Mouse (Mus musculus) heart, adult 9 months (tissue): ENCODE results near the gene Aqp9.

Experiments
- DNase-seq, 2 experiments: peaks; one replicate each; pipeline ENCODE4 v3.0.0; 2022; ENCODE audit warnings: low spot score in 2 of 2

The Aqp9 gene

DNA sequence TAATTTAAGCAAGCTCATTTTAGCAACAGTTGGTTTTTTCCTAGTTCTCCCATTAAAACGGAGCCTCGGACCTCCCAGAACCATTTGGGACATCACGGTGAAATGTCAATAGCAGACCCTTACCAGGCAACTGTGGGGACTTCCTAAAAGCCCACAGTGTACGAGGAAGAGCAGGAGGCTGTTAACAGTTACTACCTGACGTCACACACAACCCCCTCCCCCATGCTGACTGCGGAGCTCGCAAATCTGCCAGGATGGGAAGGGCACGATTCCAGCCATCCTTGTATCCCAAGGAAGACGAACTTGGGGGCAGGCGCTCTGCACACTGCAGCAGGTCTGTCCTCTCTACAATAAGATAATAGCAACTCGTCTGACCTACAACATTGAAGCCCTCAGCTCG lies at the start of gene Aqp9:
TSS of gene Aqp9 (minus strand) at position 172 of the 400 bp plus-strand sequence.
- DNase-seq, result no peak

DNA sequence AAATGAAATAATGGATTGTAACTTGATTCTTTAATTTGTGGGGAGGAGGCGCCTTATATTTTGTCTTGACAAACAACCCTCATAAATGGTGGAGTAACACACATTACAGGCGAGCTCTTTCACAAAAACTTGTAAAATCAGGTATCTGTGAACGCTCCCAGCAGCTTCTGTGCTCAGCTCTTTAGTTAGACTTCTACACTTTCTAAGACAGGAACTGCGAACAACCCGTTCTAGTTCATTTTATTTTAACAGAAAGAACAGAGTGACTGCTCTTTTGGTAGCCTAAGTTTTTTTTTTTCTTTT lies 49.3 kb upstream of the Aqp9 start:
- no peak for DNase-seq

DNA sequence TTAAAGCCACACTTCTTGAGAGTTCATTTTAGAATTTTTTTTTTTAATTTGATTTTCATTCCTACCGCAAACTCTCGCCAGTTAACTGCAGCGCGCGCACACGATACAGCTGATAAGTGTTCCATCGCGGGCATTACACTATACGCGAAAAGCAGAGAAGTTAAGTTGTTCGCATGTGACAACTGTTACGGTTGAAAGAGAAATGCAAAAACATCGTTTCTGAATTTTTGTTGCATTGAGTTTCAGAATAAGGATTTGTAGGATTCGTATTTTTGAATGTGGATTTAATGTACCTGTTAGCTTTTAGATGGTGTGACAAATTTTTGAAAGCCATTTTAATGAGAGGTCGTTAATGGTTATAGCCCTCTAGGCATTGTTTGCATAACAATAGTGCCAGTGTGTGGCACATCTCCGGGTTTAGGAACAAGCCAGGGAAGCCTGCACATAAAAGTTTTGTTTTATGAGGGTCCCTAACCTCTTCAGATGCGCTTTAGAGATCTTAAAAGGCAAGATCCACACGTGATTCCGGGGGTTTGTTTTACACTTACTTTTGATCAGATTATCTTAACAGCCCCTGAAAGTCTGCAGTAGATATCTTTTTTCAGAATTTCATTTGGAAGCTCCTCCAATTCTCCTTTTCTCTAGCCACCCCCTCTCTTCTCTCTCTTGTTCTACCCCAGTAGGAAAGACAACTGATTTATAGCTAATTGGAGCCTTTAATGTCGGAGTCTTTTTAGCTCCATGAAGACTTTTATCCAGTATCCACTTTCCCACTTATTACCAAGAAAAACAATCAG lies 48.7 kb upstream of the Aqp9 start:
- no peak for DNase-seq

DNA sequence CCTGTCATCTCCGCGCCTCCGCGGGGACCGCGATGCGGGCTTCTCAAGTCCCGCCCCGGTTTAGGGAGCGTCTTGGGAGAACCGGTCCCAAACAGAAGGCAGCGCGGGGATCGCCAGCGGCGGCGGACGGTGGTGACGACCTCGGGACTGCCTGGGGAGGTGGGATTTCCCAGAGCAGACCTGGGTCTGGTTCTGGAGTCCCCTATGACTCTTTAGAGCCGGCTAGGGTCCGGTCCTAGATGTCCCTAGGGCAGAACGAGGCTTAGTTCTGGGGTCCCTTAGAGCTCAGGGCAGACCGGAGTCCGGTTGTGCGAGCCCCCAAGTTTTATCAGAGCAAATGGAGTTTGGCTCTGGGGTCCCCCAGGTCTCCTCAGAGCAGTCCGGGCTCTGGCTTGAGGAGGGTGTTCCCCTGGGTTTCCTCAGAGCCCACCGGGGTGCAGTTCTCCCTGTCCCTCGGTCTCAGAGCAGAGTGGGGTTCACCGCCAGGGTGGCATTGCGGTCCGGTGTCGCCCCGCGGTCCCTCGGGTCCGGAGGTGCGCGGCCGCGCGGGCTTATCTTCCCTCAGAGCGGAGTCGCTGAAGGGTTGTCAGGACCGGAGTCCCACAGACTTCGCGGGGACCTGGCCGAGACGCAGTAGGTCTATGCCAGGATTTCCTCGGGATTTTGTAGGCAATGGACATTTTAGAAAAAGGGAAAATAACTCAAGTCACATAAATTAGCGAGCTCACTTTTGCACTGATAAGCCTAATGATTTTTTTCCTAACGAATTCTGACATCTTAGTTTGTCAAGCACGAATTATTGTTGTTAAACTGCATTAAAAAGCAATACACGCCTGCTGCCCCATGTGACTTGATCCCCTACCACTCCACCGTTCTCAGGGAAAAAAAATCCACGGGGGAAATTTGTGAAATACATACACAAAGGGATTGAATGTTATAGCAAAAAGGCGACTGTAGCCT lies 47.8 kb upstream of the Aqp9 start:
- no peak for DNase-seq

DNA sequence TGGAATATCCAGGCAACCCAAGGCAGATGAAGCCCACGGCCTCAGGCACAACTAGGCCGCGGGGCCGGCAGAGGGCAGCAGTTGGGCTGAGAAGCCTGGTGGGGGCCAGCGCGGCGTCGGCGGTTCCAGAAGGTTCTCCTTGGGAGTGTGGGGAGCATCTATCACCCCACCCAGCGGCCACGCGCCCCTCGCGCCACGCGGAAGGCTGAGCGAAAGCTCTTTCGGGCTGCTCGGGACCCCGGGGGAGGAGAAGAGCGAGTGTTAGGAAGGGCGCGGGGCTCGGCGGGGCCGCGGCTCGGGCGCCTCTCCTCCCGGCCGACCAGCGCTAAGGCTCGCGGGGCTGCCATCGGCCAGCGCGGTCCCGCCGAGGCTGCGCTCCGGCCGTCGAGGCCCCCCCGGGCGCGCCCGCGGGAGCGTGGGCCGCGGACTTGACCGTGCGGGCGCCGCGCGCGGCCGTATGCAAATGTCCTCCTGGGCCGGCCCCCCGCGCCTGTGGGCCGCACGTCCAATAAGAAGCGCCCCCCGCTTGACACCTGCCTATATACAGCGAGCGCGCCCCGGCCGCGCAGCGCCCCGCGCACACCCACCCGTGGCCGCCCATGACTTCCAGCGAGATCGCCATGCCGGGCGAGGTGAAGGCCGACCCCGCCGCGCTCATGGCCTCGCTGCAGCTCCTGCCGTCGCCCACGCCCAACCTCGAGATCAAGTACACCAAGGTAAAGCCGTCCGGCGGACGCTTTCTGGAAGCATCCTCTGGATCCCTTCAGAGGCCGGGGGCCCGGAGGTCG lies 47.0 kb upstream of the Aqp9 start, which contains the start of gene Aldh1a2:
TSS of gene Aldh1a2 (plus strand) at position 542 of the 788 bp plus-strand sequence.
- DNase-seq, result peak; percentile 50 to 53

DNA sequence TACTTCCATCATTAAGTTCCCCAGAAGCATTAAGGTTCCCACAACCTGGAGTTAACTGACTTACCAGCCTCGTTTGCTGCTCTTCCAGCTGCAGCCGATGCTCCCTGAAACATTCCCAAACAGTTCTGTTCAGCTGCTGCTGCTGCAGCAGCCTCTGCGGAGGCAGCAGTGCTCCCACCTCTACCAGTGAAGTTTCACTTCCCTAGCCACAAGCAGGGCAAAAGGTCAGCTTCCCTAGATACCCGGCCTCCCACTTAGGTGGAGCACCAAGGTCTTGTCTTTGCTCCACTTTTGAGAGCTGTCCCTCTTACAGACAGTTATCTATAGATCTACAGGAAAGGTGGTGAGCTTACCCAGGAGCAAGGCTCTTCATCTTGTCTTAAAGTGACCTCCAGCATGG lies 45.2 kb upstream of the Aqp9 start:
- DNase-seq, result no peak

DNA sequence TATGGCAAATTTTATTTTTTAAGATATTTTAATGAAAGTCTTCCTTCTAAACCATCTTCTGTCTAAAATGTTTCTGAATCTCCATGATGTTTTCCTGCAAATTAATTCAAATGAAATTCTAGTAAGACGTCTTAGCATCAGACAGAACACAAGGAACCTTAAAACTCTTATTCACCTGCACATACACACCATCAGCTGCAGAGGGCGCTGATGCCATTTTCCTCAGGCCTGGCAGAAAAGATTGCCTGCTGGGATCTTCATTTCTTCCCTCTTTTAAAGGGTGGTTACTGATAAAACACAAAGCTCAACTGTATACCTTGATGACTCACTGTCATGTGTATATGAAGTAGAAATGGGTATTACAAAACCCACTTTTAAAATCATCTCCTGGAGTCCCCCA lies 42.4 kb upstream of the Aqp9 start:
- DNase-seq, result no peak

DNA sequence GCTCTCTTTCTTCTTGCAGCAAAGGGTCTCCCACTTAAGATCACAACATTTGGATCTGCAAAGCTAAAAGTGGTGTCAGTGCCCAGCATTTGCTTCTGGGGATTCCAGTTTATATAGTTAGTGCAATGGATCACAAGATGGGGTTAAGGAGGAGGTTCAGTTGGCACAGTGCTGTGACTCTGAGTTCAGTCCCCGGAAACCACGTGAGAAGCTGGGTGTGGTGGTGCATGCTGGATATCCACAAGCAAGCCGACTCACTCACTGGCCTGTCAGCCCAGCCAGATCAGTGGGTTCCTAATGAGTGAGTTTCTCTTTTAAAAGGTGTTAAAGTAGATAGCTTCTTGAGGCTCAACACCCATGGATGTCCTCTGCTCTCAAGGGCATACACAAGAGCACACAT lies 40.8 kb upstream of the Aqp9 start:
- no peak for DNase-seq

DNA sequence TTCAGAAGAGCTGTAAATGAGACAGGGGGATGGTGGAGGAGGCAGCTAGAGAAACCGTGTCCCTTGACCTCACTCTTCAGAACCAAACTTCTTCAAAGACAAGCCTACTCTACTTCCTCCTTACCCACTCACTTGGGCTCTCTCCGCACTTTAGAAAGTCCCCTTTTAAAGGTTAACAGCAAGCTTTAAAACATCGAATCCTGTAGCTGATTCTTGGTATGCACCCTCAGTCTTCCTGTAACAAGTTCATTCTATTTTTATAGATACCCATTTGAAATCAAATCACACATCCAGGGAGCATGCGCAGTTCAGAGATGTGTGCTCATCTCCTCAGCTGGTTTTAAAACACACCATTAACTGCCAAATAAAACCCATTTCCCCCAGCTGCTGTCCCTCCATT lies 33.8 kb upstream of the Aqp9 start:
- DNase-seq, result no peak

DNA sequence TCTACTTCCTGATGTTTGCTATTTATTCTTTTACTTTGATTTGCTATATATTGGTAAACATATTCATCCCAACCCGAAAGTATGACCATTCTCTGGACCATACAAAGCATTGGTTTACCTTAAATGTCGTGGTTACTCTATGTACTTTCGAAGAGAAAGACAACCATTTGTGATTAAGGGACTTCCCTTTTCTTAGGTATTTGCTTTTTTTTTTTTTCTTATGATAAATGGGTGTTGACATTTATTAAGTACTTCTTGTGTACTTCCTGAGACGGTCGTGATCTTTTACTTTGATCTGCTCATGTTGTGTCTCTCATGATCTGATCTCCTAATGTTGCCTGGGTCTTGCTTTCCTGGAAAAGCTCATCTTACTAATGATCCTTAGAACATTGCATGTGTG lies 30.3 kb upstream of the Aqp9 start:
- DNase-seq, result no peak

DNA sequence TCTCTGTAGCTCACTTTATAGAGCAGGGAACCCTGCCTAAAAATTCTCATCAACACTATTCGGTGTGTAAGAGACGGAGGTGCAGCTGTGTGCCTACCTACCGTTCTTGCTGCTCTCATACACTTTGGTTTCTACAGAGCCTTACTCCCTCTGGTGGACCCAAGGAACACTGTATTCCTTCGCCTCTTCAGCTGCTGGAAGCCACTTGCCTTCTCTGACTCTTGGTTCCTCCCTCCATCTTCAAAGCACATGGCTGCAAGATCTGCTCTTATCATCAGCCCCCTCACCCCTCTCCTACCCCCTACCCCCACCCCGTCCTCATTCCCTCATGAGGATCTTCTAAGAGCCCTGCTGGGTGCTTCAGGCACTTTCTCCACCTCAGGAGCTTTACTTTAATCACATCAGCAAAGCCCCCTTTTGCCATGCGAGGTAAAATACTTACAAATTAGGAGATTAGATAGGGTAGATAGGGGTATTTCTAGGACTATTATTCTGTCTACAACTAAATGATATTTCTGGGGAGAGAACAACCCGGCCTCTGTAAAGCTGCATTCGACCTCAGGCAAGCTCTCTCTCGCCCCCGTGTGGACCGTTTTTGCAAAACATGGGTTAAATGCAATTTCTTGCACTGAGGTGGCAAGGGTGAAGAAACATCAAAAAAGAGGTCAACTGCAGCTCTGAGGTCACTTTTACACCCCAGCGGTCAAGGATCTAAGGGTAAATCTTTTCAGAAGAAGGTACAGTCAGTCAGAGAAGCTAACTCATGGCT lies 20.3 kb upstream of the Aqp9 start:
- DNase-seq, result peak in 1 of 2 experiments; percentile 23

DNA sequence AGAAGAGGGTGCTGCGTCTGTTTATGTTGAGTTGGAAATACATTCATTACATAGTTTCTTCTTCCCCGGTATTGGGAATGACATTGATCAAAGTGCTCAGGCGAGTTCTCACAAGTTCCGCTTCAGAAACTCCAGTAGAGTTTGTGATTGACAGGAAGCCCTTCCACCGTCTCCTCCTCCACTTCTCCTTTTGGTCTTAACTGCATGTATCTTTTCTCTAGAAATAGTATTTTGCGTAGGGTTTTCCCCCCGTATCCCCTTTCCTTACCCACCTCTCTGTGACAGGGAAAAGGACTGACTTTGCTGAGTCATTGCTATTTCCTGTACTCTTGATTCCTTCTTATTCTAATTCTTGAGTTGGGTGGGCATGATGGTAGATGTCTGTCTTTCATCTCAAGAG lies 18.9 kb upstream of the Aqp9 start:
- DNase-seq, result no peak

DNA sequence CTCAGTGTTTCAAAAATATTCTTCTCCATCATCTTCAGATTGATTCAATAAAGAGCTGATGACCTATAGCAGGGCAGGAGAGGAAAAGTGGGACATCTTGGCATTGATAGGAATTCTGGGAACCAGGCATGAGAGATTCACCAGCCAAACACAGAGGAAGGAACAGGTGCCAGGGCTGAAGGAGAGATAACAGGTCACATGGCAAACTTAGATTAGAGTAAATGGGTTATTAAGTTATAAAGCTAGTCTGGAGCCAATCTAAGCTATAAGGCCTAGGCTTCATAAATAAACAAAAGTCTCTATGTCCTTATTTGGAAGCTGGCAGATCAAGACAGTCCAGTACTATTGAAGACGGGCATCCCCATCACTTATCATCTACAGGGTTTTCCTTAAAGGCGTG lies 17.3 kb upstream of the Aqp9 start:
- DNase-seq, result no peak

DNA sequence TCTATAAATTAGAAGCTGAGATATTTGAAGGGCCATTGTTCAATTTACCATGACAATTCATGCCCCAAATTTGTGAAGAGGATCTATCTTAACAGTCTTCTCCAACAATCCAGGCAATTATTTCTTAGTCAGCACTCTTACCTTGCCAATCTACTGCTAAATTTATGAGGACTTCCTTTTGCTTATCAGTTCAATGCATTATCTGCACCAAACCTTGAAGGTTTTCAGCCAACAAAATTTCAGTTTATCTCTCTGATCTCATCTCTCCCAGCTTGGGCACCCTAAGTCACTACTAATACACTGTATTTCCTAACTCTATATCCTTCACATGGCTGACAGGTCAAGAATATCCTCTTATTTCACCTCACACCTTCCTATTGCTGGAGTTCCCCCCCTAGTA lies 16.8 kb upstream of the Aqp9 start:
- DNase-seq, result no peak

DNA sequence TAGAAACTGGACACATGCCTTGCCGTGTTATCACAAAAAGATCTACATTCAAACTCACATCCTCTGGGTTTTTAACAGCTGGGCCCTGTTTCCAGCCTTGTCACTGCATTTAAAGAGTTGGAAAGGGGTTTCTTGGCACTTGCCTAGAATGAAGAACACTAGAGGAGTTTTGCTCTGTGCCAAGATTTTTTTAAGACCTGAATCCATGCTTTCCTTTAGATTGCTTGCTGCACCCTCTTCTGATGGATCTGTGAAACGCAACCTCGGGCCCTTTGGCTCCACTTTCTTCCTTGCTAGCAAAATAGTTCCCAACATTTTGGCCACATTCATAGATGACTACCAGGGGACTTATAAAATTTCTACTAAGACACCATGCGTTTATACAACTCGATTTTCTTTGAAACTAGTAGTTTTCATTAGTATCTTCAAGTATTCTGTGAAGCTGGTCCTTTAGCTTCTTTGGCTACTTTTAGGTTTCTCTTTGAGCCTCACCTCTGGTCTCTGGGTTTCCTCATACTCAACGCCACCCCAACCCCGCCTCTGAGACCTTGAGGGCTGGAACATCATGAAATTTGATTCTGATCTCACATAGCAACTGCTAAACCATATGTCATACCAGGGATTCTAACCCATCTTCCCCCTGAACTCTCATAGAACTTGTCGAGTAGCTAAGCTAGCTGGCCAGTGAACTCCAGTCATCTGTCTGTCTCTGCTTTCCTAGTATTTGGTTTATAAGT lies 11.7 kb upstream of the Aqp9 start:
- DNase-seq, result no peak

DNA sequence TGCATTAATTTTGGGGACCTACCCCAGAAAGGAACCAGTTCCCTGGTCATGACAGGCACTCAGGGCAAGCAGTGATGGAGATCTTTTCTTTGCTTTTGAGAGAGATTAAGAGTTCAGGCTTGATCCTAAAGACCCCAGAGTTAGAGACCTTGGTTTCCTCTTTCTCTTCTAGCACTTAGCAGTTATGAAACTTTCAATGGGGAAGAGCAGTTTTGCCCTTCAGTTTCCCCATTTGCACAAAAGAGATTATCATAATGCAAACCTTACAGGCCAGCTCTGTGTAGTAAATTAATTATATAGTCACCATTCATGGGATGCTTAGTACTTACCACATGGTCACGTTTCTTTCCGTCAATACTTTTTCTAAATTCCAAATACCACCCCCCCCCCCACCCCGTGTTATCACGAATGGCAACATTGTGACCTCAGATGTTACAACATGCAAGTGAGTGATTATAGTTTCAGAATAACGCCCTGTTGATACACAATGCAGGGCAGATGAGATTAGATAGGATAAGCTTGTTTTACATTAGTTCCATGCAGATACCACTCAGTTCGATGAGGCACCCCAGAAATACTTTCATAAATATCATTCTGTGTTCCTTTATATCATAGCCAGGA lies 10.9 kb upstream of the Aqp9 start:
- DNase-seq, result no peak

DNA sequence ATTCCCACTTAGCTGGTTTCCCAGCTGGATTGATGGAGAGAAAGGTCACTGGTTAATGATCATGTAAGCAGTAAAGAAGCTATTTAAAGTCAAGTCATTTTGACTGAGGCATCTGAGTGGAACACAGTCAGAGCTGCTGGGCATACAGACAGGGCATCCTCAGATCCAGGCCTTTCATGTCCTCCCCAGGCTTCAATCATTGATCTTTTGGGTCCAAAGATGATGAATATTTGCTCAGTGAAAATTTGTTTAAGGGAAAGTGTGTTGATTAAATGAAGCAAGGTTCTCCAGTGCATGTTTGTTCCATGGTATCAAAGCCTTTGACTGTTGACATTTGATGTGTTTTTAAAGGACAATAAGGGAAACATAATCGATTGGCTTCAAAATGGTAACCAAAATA lies 7.2 kb upstream of the Aqp9 start:
- DNase-seq, result no peak

DNA sequence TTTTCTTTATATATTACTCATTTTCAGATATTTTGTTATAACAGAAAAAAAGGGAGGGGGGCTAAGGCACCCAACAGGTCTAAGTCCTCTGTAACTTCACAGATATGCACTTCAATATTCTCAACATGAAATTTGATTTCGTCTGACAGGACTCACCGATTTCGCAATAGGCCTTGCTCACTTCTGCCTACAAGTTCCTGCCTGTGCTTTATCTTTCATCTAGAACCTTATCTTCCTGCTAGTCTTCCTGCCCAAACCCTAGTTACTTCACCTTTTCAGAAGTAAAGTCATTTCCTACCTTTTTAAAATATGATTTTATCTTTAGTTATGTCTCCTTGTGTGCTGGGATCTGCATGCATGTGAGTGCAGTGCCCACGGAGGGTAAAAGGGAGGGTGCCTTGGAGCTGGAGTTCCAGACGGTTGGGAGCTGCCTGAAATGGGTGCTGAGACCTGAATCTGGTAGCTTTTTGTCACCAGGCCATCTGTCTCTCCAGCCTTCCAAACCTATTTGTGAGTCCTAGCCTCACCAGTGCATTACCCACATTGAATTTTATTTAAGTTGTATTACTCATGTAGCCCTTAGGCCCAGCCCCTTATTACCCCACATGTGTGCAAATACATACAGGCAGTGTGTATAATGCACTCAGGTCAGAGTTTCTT lies 6.0 kb upstream of the Aqp9 start:
- DNase-seq, result no peak

DNA sequence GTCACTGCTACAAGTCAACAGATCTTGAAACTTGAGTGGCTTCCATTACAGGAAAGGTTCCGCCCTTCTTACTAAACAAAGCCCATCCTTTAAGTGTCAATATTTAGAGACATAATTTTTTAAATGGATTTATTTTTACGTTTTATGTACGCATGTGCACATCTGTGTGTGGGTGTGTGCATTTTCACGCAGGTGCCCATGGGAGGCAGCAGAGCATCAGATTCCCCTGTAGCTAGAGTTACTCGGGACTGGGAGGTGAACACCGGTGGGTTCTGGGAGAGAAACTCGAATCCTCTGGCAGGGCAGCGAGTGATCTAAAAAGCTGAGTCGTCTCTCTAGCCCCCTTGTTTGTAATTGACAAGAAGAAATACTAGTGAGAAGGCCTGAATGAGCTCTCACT lies 5.1 kb upstream of the Aqp9 start:
- DNase-seq, result no peak
